Mouse (Mus musculus): Measurements from ENCODE around the gene Tmcc1.

GRCm38 (mm10) chr6:115995531-115995941, 197.8 kb downstream of the Tmcc1 start:
- TF ChIP-seq EP300 (IDR thresholded peaks at IDR 0.05) (no peak), CTCF (IDR thresholded peaks at IDR 0.05) (no peak)

All from lung, postnatal 0 days (tissue).